Mouse (Mus musculus) forelimb bud, embryonic 11.5 days (tissue): Measurements from ENCODE around the gene Nemp1.

Experiments
- DNase-seq: peaks from one replicate; pipeline ENCODE4 v3.0.0-alpha.2; 2012; ENCODE audit warnings: low read depth, low spot score

Nemp1 gene

DNA sequence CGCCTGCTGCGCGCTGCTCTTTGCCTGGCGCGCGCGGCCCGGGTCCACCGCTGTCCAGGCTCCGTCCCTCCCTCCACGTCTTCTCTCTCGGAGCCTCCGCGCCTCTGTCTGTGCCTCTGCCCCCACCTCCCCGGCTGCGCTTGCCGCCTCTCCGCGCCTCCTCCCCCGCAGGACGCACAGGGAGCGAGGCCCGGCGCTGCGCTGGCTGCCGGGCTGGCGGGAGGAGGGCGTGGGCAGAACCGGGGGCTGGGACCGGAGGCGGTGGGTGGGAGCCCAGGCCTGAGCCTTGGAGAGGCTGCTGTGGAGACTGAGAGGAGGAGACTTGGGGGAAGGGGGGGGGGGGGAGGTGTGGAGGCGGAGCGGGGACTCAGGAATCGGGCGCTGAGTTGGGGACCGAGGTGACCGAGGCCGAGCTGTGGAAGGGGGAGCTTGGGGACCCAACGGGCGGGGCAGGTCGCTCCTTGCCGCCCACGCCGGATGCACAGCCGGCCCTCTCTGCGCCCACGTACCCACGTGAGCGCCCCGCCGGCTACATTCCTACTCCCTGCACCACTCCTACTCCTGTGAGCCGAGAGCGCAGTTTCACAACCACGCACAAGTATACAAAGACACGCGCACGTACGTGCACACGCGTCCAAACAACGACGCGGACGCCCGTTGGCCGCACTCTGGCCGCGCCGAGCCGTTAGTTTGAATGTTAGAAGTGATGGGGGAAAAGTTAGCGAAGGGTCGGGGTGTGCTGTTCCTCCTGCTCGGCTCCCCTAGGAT lies at the start of gene Nemp1:
Gene Nemp1, plus strand, starts transcription at position 401 of the 768 bp plus-strand sequence.
- DNase-seq = peak; percentile 83

DNA sequence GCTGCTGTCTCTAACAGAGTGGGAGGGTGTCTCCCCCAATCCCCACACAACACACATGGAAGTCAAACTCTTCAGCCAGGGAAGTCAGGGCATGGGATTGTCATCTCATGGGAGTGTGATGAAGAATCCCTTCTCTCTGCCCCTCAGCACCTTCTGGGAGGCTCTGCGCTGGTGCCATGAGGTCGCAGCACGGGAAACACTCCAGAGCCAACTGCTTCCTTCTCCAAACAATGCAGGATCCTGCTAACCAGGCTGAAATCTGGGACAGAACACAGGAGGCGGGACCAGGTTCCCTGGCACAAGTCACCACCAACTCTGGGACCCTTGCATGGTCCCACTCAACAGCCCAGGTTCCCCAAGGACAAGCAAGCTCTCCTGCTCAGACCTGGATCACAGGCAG lies 49.4 kb upstream of the Nemp1 start:
- DNase-seq = no peak

DNA sequence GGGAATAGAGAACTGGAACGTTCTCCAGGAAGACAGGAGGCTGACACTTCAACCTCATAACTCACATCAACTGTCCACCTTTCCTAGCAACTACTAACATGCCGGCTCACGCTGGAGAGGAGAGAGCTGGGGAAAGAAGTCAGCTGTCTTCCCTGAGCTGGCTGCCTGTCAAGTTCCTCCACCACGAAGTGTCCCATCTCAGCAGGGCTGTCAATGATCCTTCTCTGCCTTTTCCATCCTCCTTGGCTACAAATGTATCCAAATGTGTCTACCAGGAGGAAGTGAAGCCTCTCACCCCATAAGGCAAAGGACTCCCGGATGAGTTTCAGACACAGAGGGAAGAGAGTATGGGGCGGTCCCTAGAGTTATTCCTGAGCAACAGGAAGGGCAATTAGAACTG lies 48.5 kb upstream of the Nemp1 start:
- DNase-seq = no peak

DNA sequence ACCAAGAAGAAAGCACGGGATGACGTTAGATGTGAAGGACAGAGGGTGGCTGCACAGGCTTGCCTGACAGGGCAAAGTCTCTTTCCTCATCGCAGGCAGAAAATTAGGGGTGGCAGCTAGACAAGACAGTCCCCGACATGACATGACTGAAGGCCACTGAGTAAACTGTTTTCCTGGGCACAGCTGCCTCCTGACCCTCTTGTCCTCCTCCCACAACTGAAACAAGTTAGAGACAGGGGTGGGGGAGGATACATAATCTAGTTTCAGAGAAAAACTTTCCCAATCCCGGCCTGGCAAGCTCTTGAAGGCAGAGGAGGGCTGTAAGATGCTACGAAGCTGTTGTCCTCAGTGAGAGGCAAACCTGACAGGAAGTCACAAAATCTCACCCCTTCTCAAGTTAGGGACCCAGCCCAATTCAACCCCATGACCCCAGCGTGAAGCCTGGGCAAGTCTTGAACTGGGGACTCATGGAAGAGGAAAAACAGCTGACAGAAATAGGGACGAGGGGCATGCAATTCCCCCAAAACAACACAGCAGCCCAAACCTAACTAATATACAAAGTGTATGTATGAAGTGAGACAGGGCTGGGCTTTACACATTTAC lies 47.5 kb upstream of the Nemp1 start:
- DNase-seq = no peak

DNA sequence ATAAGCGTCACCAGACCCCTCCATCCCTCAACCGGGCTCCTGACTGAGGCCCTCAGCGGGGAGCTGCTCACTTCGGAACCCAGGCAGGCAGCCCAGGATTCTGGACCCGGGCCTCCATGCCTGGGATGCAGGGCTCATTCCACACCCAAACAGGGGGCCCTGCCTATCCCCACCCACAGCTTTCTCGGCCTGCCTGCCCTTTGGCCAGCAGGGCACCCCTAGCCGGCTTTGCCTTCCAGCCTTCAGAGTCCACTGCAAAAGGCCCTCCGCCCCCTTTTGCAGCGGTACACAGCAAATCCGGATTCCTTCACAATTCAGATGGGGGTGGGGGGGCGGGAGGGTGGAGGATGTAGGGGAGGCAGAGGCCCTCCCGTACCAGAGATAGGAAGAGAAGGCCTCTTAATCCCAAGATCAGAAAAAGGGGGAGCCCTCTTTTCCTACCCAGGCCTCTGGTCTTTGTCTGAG lies 46.7 kb upstream of the Nemp1 start:
- DNase-seq = no peak

DNA sequence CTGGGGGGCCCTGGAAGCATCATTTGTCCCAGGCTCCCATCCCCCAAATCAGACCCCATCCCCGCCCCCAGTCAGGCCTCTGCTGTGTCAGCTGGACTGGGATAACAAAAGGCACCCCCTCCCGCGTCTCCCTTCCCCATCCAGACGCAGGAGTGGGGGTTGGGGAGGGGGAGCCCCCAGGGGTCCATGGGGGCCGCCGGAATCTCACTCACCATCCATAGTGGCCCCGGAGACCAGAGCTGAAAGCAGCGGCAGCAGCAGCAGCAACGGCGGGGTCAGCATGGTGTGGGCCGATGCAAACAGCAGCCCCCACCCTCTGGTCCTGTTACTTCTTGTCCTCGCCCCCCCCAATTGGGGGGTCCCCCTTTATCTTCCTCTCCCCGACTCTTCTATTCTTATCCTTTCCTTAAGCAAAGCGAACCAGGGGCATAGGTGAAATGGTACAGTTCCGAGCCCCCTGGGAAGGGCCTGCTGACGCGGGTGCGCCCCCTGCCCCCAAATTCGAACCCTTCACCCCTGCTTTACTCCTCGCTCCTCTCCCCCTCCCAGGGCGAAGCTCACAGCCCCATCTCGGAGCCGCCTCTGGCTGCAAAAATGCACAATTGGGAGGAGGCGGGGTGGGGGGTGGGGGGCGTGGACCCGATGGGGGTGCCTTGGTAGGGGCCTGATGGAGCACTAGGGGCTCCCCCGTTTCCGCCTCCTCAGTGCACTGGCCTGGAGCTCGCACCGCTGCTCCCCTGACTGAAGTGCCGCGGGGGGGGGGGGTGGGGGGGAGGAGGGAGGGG lies 46.1 kb upstream of the Nemp1 start, which contains the start of gene Lrp1:
Gene Lrp1, minus strand, starts transcription at position 743 of the 785 bp plus-strand sequence.
- DNase-seq = peak; percentile 61

DNA sequence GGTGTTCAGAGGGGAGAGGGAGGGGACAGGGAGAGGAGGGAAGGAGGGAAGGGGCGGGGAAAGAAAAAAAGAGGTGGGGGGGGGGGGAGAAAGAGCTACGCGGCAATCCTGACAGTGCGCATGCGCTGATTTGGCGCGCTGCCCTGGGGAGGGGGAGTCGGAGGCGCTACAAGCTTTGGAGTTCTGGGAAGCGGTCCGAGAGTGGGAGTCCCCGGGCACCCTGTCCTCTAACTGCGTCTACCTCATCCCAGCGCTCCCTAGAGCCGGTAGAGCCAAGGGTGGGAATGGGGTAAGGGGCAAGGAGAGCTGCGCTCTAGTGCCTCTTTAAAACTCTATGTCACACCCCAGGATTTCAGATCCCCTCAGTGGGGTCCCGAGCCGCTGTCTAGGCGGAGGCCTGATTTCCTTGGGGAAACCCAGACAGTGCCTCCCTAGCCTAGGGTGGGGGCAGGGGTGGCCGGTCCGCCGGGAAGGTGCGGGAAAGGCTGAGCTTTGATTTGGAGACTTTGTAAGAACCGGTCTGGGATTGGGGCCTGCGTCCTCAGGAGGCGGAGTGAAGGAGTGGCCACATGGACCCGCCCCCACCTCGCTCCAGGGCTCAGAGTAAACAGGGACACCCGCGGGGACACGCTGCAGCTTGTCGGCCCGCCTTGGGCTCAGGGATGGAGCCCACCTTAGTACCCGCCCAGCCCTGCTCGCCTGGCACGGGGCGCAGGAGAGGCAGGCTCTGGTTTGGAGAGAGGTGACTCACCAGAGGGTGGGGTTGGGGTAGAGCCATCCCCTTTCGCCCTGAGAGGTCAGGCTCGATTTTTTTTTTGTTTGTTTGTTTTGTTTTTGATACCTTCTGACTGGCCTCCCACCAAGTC lies 45.3 kb upstream of the Nemp1 start:
- DNase-seq = peak; percentile 88

DNA sequence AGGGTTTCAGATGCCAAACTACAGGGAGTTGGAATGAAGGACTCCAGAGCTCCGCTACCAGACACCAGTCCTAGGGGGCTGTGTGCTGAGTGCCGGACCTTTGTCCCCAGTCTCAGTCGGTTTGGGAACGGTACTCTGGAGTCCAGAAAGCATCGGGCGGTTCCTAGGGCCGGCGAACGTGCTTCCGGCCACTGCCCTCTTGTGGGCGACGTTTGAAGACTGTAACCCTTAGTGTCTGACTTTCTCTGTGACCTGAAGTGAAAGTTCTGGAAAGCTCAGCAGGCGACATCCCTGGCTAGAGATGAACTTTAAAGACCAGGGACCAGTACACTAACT lies 44.7 kb upstream of the Nemp1 start:
- no peak for DNase-seq

DNA sequence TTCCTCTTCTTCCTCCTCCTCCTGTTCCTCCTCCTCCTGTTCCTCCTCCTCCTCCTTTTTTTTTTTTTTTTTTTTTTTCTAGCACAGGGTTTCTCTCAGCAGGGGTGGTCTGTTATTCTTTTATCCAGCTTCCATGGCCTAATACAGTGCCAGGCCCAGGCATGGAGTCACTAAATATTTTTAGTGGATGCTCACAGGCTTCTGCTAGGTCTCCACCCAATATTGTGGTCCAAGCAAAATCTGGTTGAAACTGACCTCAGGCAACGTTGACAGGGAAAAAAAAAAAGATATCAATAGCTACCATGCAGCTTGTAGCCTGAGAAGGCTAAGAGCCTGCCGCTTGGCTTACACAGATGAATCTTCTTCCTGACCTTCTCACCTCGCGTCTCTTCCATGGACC lies 44.0 kb upstream of the Nemp1 start:
- no peak for DNase-seq

DNA sequence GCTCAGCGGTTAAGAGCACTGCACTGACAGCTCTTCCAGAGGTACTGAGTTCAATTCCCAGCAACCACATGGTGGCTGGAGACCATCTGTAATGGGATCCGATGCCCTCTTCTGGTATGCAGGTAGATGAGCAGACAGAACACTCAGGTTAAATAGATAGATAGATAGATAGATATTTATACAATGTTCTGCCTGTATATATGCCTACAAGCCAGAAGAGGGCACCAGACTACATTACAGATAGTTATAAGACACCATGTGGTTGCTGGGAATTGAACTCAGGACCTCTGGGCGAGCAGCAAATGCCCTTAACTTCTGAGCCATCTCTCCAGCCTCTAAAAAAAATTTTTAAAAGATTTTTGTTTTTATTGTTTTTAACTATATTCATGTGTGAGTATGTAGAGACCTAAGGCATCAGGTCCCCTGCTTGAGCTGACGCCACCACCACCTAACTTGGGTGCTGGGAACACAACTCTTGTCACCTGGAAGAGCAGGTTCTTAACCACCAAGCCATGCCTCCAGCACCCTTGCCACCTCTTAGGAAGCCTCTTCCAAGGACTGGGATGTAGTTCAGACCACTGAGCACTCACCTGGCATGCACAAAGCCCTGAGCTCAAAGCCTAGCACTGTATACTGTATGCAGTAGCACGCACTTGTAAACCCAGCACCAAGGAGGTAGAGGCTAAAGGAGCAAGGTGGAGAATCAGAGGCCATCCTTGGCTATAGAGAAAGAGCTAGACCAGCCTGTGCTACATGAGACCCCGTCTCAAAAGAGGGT lies 43.1 kb upstream of the Nemp1 start:
- no peak for DNase-seq

DNA sequence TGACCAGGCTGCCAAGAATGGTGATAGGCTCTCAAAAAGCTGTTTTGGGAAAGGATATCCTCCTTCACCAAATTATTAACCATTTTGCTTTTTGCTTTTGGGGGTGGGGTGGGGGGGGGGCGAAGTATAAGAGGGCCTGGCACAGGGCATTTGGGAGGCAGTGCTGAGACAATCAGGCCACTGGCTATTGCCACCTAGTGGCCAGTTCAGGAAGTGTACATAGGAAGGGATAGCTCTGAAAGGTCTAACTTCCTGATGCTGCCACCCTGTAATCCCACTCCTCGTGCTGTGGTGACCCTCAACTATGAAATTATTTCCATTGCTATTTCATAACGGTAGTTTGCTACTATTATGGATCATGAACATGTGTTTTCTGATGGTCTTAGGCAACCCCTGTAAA lies 40.3 kb upstream of the Nemp1 start:
- DNase-seq = no peak

DNA sequence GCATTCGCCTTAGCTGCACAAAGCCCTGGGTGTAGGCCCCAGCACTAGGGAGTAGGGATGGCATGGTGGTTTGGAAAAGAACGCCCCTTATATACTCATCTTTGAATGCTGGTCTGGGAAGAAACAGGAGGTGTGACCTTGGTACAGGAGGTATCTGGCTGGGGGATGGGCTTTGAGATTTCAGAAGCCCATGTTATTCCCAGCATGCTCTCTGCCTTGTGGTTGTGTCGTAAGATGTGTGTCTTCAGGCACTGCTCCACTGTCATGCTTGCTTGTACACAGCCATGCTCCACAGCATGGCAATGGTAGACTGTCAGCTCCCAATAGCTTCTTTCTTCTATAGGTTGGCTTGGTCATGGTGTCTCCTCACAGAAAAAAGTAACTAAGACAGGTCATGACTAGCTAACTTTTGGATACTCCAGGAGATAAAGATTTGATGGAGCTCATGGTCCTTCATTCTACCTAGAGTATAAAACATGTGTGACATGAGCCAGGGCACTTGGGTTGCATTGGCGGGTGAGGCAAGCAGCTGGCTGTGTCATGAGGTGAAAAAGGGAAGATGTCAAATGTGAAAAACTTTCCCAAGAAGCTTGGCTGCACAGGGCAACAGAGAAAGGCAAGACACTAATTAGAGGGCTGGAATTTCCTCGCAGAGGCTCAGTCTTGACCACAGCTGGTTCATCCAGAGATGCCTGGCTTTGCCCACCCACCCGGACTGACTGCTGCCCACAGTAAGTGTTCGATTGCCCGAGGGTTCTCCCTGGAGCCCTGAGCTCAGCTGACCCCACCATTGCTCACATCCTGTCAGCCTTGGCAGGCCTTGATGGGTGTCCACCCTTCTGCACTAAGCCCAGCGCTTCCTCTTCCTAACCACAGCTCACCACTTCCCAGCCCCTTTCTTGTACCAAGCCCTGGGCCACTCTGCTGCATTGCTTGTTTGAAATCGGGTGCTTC lies 35.2 kb upstream of the Nemp1 start:
- no peak for DNase-seq

DNA sequence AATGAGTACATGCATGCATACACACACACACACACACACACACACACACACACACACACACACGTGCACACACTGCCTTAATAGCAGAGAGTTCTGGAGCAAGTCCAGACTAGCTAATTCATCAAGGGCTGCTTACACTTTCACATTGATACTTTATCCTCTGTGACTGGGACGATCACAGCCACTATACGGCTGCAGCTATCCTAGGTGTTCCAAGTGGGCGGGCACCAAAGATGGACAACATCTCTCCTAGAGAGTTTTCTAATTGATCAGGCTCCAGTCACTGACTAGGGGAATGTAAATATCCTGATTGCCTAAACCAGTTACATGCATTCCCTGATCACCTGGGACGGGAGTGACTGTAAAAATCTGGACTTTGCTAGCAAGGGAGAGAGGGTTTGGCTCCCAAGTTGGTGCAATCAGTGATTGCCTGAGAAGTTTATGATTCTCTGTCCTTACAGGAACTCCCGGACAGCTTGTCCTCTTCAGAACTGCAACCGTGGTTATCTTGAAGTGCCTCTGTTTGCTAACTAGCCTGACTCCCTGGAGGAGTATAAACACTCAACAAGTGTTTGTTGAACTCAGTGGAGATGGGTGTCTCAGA lies 33.9 kb upstream of the Nemp1 start:
- DNase-seq = no peak

DNA sequence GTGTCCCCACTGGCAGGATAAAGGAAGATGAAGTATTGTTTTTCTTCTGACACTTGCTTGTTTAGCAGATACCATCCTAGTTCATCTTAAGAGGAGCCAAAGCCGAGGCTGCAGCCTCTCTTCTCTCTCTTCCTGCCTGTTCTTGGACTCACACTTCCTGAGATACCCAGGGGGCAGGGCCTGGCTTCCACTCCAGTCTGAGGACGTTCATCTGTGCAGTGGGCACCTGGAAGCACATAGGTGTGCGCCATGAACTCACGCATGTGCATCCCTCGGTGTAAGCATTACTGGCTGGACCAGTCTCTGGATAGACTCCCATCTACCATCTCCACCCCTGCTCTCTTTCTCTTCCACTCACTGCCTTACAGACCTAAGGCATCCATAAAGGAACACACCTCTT lies 26.3 kb upstream of the Nemp1 start:
- DNase-seq = no peak

DNA sequence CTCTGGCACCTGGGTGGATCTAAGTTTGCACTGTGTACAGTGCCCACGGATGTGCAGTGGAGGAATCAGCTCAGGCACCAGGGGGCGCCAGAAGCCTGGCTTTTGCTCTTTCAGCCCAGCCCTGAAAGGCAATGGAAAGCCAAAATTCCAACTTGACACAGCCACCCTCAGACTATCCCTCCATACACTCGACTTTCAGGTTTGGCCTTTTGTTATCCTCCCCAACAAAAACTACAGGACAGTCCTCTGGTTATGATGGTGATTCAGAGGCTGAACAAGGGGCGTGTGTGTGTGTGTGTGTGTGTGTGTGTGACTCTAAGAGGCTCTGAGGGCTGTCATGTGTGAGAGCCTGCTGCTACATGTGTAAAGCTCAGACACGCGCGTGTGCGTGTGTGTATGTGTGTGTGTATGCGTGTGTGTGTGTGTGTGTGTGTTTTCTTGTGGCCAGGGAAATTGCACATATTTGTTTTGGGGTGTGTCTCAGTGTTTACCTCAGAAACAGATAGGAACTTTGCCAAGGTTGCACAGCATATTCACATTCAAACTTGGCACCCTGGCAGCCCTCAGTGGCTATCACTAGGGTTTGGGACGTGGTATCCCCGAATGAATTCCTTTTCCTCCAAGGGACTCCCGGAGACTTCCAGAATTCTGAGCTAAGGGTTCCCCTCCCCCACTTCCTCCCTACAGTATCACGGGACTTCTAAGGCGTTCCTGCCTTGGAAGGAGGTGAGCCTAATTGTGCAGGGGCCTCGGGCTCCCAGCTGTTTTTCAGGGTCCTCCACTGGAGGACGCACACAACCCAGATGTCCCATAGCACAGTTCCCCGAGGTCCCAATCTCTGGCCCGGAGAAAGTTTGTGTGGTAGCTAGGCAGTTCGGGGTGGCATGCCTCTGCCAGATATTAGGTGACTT lies 24.6 kb upstream of the Nemp1 start:
- DNase-seq = peak; percentile 84

DNA sequence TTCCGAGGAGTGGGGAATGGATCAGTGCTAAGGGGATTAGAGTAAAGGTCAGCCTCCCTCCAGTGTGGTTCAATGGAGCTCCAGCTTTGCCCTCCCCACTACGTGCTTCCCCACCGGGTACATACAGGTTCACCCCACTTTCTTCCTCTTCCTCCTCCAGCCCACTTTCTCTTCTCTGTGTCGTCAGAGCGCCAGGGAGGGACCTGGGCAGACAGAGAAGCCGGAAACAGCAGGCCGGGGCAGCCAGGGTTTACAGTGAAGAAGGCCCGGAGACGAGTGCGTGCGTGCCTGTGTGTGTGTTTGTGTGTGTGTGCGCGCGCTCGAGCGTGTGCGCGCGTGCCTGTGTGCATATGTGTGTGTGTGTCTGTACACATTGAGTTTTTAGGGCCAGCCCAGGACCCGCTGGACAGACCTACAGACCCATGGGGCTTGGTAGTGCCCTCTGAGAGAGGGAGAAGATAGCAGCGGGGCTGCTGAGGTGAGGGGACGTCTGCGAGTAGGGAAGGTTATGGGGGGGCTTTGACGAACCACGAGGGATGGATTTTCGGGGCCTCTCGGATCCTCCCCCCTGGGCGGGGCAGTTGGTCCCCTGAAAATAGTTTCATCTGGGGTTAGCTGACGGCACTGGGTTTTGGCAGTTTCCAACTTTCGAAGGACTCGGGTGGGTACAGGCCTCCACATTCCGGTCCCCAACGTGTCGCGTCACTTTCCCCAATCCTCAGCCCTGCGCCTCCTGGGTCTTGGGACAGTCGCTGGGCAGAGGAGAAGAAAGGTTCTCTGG lies 23.7 kb upstream of the Nemp1 start, which contains the start of gene Stat6:
Gene Stat6, plus strand, starts transcription at position 215 of the 781 bp plus-strand sequence.
- DNase-seq = peak; percentile 37

DNA sequence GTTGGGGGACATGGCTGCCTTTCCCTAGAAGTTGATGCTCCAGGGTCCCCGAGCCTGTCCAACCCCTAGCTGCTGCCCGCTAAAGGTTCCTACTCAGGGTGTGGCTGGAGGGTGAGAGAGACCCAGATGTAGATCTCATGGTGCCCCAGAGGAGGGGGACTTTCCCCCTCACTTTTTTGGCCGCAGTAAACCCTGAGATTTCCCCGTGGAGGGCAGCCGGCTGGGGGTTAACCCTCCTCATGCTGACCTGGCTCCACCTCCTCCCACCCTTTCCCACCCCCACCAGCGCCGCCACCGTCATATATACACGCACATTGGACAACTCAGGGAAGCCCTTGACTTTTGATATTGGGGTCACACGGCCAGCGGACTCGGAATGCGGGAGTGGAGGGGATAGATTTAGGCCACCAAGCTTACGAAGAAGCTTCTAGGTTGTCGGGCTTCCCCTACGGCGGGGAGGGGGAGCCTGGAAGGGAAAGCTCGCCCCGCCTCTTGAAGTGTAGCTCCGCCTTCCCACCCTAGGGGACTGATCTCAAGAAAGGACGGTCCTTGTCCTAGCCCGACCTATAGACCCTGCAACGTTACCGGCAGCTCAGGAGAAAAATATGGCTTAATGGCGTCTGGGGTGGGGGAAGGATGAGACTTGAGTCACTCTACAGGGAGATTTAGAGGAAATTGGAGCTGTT lies 23.0 kb upstream of the Nemp1 start:
- peak; percentile 34 for DNase-seq
